Mouse (Mus musculus) embryonic facial prominence, embryonic 15.5 days (tissue): ENCODE measurements around the gene Fer1l5. TPM values are rescaled to one million over a fixed set of nuclear protein-coding genes. Genes with fewer than 3 reads are reported as not detected.

Experiments
- ATAC-seq: fragments of 200-750 bp; cut with Nextera tagmentation; 2 replicates; pipeline ENCODE4 v1.8.0; 2017; ENCODE audit warnings: low read depth, moderate TSS enrichment; ENCODE audit not compliant: insufficient number of reproducible peaks, low FRiP score, low TSS enrichment
- H3K27ac ChIP-seq: fragments of 300-500 bp; sonication (generic); replicated peaks from 2 replicates; pipeline ENCODE4 v1.5.1; 2015; ENCODE audit warnings: mild to moderate bottlenecking, inconsistent platforms
- H3K27me3 ChIP-seq: fragments of 300-500 bp; sonication (generic); 2 replicates; pipeline ENCODE4 v1.6.1; 2015; ENCODE audit warnings: inconsistent platforms
- H3K36me3 ChIP-seq: fragments of 300-500 bp; sonication (generic); 2 replicates; pipeline ENCODE4 v1.6.1; 2015; ENCODE audit warnings: mild to moderate bottlenecking, inconsistent platforms
- H3K4me1 ChIP-seq: fragments of 300-500 bp; sonication (generic); 2 replicates; pipeline ENCODE4 v1.6.1; 2015; ENCODE audit warnings: inconsistent platforms
- H3K4me2 ChIP-seq: fragments of 300-500 bp; sonication (generic); replicated peaks from 2 replicates; pipeline ENCODE4 v1.6.1; 2015; ENCODE audit warnings: mild to moderate bottlenecking, inconsistent platforms
- H3K4me3 ChIP-seq: fragments of 300-500 bp; sonication (generic); replicated peaks from 2 replicates; pipeline ENCODE4 v1.5.1; 2015; ENCODE audit warnings: mild to moderate bottlenecking, inconsistent platforms
- H3K9ac ChIP-seq: fragments of 300-500 bp; sonication (generic); 2 replicates; pipeline ENCODE4 v1.6.1; 2015; ENCODE audit warnings: inconsistent platforms
- H3K9me3 ChIP-seq: fragments of 300-500 bp; sonication (generic); replicated peaks from 2 replicates; pipeline ENCODE4 v1.6.1; 2016; ENCODE audit warnings: inconsistent platforms
- WGBS: fragments of 180-500 bp; shearing (Covaris S2); methylation state at CpG from one replicate; pipeline ENCODE4 v1.1.7; 2015; 5-methylcytosine and 5-hydroxymethylcytosine counted together
- polyA plus RNA-seq: library from polyadenylated mRNA; unstranded; fragments of >200 nt; fragmentation: Nextera tagmentation; extraction: Ambion mirVana; gene quantifications from 2 replicates; pipeline ENCODE4 v1.2.1, GENCODE M21; 2015

Gene Fer1l5
- polyA plus RNA-seq = 1.0 and 1.2 TPM in 2 replicates

DNA sequence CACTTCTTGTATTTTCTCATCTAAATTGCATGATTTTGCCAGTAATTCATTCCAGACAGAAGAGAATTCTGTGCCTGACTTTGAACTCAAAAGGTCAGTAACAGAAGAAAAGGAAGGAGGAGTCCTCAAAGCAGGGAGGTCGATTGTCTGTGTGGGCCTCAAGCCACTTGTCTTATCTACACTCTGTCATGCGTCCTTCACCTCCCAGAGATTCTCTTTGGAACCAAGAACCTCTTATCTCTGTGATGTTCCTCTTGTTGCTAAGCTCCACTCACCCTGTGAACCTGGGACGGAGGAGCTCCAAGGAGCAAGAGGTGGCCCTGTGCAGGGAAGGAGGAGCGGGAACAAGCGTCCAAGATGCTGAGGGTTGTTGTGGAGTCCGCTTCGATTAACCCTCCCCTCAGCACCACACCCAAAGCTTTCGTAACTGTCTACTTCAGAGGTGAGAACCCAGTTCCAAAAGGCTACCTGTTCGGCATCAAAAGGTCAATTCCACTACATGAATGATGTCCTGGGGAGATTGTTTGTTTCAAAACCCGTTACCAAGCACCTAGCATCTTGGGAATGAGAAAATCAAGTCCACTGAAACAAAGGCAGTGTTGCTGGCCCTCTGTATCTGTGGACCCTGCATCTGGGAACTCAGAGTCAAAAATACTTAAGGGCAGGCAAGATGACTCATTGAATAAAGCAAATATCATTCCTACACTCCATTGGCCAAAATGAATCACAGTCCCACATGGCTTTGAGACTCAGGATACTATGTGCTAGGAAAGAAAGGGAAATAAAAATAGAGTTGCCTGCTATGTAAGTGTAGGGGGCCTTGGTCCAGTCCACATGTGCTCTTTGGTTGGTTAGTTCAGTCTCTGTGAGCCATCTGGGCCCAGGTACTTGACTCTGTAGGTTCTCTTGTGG, at the start of gene Fer1l5:
Fer1l5 (plus strand) TSS at position 358 of the 912 bp plus-strand sequence.
- Histone ChIP-seq H3K9ac (no peak within 1 kb of the TSS), H3K4me2 (no peak within 1 kb of the TSS), H3K9me3 (no peaks in the 10 kb centered on the region), H3K27me3 (no peaks in the 10 kb centered on the region), H3K4me3 (no peak within 1 kb of the TSS), H3K27ac (no peak within 1 kb of the TSS), H3K4me1 (peaks cover 12% of the 10 kb centered on the region), H3K36me3 (no peaks in the 10 kb centered on the region)
- WGBS = 75% methylated on average over 10 of the region's 10 CpGs
- ATAC-seq = no peak

DNA sequence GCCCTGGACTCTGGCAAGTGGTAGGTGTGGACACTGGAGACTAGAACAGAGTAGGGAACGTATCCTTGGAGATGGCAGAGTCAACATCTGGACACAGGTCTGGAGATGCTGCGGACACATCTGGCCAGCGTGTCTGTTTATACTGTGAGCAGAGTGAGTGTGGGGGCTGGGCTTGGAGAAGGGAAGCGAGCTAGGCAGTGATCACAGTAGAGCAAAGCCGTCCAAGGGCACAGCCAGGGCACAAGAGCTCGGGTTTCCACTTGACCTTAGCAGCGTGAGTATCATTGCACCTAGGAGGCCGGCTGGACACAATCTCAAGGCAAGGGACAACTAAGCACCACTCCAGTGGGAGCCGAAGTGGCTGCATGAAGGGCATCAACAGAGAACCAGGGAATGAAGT, 49.0 kb upstream of the Fer1l5 start:
- Histone ChIP-seq H3K27me3 (no peaks in the 10 kb centered on the region), H3K4me1 (peaks cover 18% of the 10 kb centered on the region), H3K4me3 (no peak overlapping the region), H3K9ac (no peak overlapping the region), H3K27ac (peak overlapping the region; percentile 66), H3K36me3 (peaks cover 32% of the 10 kb centered on the region), H3K4me2 (no peak overlapping the region), H3K9me3 (no peaks in the 10 kb centered on the region)
- no peak for ATAC-seq
- 49% methylated on average over 9 of the region's 9 CpGs for WGBS

DNA sequence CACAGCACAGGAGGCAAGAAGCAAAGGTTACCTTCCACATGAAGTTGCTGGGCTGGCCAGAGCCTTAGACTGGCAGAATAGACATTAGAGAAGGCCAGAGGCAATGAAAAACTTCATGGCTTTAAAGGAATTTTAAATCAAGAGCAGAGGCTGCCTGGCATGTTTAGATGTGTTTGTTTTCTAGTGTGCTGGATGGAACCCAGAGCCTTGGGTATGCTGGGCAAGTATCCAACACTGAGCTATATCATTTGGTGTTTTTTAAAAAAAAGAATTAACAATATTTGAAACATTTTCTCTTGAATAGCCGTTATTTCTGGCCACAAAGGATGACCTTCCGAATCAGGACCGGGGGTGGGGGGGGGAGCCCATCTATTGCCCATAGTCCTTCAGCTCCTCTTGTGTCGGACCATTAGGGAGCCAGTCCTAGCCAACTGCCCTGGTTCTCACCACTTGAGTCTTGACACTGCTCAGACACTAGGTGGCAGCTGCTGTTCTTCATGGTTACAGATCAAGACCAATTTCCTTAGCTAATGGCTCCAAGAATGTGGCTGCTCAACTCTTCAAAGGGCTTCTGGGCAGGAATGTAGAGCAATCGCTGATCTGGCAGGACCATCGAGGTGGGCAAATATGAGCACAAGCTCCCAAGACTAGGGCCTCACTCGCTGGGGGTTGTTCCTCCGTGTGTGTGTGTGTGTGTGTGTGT, 48.2 kb upstream of the Fer1l5 start:
- Histone ChIP-seq H3K9ac (no peak overlapping the region), H3K27ac (peak overlapping the region; percentile 66), H3K4me1 (peaks cover 18% of the 10 kb centered on the region), H3K36me3 (peaks cover 33% of the 10 kb centered on the region), H3K9me3 (no peaks in the 10 kb centered on the region), H3K27me3 (no peaks in the 10 kb centered on the region), H3K4me2 (no peak overlapping the region), H3K4me3 (no peak overlapping the region)
- no peak; the same call in 1 of the 2 replicates for ATAC-seq
- WGBS = 25% methylated on average over 8 of the region's 8 CpGs

DNA sequence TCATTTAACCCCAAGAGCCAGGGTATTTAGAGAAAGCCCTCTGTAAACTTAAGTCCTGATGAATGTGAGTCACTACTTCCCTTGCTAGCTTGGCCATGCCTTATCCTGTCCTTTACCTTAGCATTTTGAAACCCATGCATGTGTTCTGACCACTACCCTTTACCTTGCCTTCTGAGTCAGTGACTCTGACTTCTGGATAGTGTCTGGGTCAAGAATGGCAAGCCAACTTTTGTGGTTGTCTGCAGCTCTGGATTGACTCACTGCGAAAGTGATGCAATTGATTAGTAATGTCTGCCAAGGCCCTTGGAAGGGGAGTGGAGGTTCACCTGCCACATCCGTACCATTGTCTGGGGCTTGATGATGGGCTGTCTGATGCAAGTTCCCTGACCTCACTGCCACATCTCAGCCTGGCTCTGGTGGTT, 46.2 kb upstream of the Fer1l5 start:
- no peak for ATAC-seq
- H3K4me1 ChIP-seq = peaks cover 18% of the 10 kb centered on the region
- H3K27me3 ChIP-seq = no peaks in the 10 kb centered on the region
- peaks cover 23% of the 10 kb centered on the region for H3K36me3 ChIP-seq
- H3K9me3 ChIP-seq = no peaks in the 10 kb centered on the region
- no peak overlapping the region for H3K4me2 ChIP-seq
- H3K9ac ChIP-seq = no peak overlapping the region
- no peak overlapping the region for H3K27ac ChIP-seq
- no peak overlapping the region for H3K4me3 ChIP-seq
- 88% methylated on average over 2 of the region's 2 CpGs for WGBS

DNA sequence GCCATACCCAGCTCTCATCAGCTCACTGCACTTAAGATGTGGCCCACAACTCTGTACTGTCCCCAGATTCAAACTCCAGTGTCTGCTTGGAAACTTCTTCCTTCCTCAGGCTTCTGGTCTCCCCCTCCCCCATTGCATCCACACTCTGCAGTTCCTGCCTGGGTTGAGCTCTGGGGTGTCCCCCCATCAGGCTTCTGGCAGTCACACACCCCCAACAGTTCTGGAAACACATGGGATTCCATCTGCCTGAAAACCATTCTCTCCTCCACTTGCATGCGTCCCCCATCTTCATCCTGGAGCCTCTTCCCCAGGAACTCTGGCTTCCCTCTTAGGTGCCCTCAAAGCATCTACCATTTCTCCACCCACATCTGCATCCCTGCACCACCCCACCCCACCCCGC, 45.3 kb upstream of the Fer1l5 start:
- Histone ChIP-seq H3K4me1 (peaks cover 18% of the 10 kb centered on the region), H3K9ac (no peak overlapping the region), H3K27me3 (no peaks in the 10 kb centered on the region), H3K4me3 (no peak overlapping the region), H3K36me3 (peaks cover 22% of the 10 kb centered on the region), H3K27ac (no peak overlapping the region), H3K4me2 (no peak overlapping the region), H3K9me3 (no peaks in the 10 kb centered on the region)
- WGBS = 94% methylated on average over 2 of the region's 2 CpGs
- ATAC-seq = no peak

DNA sequence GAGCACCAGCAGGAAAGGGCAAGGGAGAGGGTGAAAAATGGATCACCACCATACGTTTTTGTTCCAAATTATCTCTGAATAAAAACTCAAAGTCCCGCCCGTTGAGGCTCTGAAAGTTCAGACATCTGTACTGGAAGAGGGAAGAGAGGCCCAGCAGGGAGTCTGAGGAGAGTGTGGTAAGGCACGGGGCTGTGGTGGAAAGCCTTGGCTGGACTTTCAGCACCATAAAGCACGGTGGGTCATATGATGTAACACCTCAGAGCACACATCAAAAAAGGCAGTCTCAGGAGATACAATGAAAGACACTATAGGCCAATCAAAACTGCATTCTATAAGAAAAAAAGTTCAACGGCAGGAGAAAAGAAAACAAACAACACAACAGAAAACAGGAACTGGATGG, 40.3 kb upstream of the Fer1l5 start:
- Histone ChIP-seq H3K36me3 (peaks cover 33% of the 10 kb centered on the region), H3K27ac (no peak overlapping the region), H3K27me3 (no peaks in the 10 kb centered on the region), H3K4me2 (no peak overlapping the region), H3K4me1 (no peaks in the 10 kb centered on the region), H3K9ac (no peak overlapping the region), H3K4me3 (no peak overlapping the region), H3K9me3 (no peaks in the 10 kb centered on the region)
- no peak for ATAC-seq
- 56% methylated on average over 6 of the region's 6 CpGs for WGBS

DNA sequence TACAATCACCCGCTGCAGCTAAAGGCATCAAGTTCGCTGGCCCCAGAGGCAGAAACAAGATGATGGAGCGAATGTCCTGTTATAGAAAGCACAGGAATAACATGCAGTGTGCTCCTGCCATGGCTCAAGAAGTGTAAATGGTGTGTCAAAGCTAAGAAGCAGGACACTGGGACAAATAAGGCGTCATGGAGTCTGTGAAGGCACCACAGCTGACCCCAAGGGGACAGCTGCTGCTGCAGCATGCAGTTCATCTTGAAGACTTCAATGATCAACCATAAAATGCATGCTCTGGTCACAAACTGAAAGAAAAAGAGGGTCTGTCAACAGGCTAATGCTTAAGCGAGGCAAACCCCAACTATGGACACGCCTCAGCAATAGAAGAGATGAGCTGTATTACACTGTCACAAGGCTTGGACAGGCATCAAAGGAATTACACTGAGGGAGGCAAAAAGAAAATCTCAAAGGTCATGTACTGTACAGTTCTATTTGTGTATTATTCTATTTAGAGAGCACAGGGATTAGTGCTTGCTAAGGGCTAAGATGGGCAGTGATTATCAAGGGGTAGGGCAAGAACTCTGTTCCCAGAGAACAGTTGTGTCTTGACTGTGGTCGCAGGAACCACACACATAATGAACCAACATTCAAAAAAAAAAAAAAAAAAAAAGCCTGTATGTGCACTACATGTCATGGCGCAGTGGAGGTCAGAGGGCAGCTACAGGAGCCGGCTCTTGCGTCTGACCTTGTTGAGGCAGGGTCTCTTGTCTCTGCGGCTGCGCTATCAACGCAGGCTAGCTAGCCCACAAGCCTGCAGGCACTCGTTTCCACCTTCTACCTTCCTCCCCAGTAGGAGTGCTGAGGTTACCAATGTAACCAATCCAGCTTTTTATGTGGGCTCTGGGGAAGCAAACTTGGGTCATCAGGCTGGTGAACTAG, 38.9 kb upstream of the Fer1l5 start:
- H3K9ac ChIP-seq = no peak overlapping the region
- H3K9me3 ChIP-seq = no peaks in the 10 kb centered on the region
- no peak overlapping the region for H3K4me2 ChIP-seq
- 72% methylated on average over 14 of the region's 14 CpGs for WGBS
- peak overlapping the region; percentile 5 for H3K27ac ChIP-seq
- no peaks in the 10 kb centered on the region for H3K4me1 ChIP-seq
- H3K36me3 ChIP-seq = peaks cover 44% of the 10 kb centered on the region
- no peak overlapping the region for H3K4me3 ChIP-seq
- ATAC-seq = peak; percentile 58; the same call in 1 of the 2 replicates
- H3K27me3 ChIP-seq = no peaks in the 10 kb centered on the region

DNA sequence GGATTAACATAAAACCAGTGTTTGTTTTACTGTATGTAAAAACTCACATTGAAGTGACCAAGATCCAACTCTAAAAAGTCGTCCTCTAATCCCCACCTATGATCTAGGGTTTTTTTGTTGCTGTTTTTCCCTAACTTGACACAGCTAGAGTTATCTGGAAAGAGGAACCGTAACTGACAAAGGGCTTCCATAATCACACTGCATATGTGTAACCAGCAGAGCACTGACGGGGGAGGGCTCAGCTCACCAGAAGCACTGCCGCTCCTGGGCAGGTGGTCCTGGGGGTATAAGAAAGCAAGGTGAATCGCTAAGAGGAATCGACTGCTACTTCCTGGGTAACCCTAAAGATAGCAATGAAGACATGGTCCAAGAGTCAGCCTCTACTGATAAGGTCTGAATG, 29.5 kb upstream of the Fer1l5 start:
- H3K9ac ChIP-seq = no peak overlapping the region
- no peak overlapping the region for H3K4me2 ChIP-seq
- ATAC-seq = no peak
- peaks cover 98% of the 10 kb centered on the region for H3K36me3 ChIP-seq
- no peaks in the 10 kb centered on the region for H3K9me3 ChIP-seq
- 88% methylated on average over 6 of the region's 6 CpGs for WGBS
- no peaks in the 10 kb centered on the region for H3K4me1 ChIP-seq
- H3K4me3 ChIP-seq = no peak overlapping the region
- H3K27me3 ChIP-seq = no peaks in the 10 kb centered on the region
- no peak overlapping the region for H3K27ac ChIP-seq

DNA sequence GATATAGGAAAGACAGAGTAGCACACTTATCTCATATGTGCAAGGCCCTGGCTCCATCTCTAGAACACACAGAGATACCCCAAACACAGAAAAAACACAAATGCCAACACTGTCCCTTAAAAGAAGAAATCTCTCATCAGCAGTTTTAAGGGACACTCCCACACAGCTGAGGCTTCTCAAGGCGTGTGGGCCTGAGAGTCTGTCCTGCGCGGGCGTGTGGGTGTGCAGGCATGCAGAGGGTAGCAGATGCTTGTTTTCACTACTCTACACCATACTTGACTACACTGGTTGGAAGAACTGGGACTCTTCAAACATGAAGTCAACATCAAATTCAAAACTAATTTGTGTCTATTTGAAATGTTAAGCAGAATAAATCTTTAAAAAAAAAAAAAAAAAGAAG, 19.7 kb upstream of the Fer1l5 start:
- no peaks in the 10 kb centered on the region for H3K9me3 ChIP-seq
- no peaks in the 10 kb centered on the region for H3K27me3 ChIP-seq
- WGBS = 84% methylated on average over 4 of the region's 4 CpGs
- peaks cover 87% of the 10 kb centered on the region for H3K36me3 ChIP-seq
- no peaks in the 10 kb centered on the region for H3K4me1 ChIP-seq
- H3K9ac ChIP-seq = no peak overlapping the region
- no peak overlapping the region for H3K27ac ChIP-seq
- no peak overlapping the region for H3K4me3 ChIP-seq
- ATAC-seq = no peak
- no peak overlapping the region for H3K4me2 ChIP-seq

DNA sequence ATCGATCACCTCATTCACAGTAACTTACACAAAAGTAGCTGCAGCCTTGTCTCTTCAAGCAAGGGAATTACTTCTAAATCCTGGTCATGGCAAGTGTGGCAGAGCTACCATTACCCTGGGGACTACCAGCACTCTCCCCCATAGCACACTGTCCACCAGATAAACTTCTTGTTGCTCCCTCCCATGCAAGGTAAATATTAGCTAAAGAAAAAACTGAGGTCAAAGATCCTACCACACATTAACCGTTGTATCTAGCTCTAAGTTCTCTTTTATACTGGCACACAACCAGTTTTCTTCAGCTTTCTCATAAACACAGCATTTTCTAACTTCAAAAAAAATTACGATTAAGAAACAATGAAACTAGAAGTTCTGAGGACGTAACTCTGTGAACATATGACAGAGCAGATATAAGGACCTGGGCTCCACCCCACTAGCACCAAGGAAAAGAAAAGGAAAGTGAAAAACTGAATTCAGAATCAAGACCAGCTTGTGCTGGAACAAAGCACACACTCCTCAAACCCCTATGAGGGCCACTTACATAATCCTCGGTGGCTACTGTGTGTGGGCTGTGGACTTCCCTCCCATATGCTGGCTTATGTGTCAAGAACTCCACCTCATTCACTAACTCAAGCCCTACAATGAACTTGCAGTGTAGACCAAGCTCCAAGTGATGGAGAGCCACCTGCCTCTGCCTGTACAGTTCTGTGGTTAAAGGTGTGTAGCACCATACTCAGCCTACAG, 15.0 kb upstream of the Fer1l5 start:
- Histone ChIP-seq H3K36me3 (peaks cover 59% of the 10 kb centered on the region), H3K4me2 (no peak overlapping the region), H3K9ac (no peak overlapping the region), H3K4me1 (no peaks in the 10 kb centered on the region), H3K27ac (no peak overlapping the region), H3K9me3 (no peaks in the 10 kb centered on the region), H3K4me3 (no peak overlapping the region), H3K27me3 (no peaks in the 10 kb centered on the region)
- WGBS = 93% methylated on average over 5 of the region's 5 CpGs
- no peak for ATAC-seq
